Mouse (Mus musculus): ENCODE measurements at regions not wholly inside any gene's neighbourhood (a gene's known extent, or its start where the extent isn't known, plus 50 kb on each side); places are given as distances from the start of the nearest gene placed in this dataset.

DNA sequence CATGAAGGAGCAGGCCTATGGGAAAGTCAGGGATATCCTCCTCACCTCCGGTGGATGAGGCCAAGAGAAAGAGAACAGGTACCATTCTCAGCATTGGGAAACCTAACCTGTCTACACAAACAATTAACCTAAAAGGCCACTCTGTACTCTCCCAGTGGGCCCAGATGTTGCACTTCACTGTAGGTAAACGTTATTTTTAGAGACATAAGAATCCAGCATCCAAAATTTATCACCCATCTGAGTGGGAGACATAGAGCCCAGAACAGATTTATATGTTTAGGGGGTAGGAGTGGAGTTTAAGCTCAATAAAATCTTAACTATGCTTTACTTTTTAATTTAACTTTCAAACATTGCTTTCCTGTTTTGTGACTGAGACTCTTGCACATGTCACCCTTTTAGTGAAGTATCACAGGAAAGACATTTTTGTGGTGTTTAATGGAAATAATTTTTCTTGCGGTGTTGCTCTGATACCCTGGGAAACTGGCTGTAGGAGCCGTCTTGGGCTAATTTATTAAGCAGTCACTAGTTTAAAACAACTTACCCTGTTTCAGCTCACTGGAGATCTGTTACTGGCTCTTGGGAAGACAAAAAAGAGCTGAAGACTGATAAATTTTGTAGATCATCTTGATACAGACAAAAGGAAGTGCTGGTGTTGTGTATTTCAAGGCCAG is 123.9 kb upstream of the Bmp4 start:
- DNase-seq, result no peak

DNA sequence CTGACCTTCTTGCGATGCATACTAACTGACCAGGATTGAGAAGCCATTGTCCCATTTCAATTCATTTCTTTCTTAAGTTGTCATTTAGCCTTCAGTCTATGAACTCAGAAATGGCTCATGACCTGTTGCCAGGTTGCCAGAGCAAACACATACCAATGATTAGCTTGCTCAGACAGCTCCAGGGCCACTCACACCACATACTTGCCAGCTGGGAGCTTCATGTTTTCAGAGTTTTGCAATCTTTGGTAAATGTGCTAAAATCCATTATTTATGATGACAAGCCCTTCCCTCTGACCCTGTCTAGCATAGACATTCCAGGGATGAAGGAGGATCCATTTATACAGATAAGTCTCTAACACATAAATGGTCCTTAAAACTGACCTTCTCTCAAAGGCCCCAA is 121.6 kb upstream of the Bmp4 start:
- peak; percentile 10 for DNase-seq

DNA sequence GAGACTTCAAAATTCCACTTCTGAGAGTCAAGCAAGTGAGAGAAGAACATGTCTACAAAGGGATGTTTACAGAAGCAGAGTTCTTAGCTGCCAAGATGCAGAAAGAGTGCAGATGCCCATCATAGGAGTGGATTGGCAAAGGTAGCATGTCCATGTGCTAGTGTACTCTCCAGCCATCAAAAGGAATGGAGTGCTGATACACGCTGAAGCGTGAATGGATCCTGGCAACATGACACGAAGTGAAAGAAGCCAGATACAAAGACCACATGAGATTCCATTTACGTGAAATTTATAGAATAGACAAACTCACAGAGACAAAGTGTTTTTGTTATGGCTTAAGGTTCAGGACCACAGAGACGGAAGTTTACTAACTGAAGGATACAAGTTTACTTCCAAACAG is 118.4 kb upstream of the Bmp4 start:
- DNase-seq, result no peak

DNA sequence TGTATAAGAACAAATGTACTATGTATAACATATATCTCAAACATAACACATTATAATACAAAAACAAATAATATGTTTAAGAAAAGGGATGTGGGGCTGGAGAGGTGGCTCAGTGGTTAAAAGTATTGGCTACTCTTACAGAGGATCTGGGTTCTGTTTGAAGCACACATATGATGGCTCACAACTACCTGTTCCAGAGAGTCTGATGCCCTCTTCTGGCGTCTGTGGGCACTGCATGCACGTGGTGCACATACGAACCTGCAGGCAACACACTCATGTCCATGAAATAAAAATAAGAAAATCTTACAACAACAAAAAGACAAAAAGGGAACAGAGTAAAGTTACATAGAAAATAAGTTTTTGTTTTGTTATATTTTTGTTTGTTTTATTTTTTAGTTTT is 114.8 kb upstream of the Bmp4 start:
- no peak for DNase-seq

DNA sequence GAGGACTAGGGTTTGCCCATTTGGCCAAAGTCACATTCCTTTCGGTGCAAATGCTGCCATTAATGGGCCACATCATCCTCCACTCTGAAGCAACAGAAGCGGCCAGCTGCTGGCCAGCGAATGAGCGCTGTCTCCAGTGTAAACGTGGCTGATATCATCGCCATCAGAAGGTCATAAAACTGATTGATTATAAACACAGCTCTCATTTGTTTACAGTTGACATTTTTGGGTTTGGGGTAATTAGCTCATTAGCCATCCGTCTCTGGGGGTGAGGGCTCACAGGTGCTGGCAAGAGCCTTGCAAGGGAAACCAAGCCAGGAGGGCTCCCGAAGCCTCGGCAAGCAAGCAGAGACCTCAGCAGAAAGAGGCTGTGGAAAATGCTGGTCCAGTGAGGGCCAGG is 101.1 kb upstream of the Bmp4 start:
- peak; percentile 6 for DNase-seq

DNA sequence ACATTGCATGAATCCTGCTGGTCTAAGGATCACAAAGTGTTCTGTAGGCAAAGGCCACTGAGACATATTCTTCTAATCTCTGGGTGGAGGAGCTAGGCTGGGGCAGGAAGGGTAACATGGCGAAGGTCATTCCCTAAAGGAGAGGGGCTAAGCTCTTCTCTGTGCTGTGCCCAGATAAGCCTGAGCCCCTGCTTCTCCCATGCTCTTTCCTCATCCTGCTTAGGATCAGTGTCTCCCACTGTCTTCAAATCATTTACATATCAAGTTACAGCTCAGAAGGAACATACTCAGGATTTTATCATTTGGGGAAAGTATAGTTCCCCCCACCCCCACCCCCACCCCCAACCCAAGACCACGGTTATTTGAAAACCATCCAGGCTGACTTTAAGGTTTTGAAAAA is 100.7 kb upstream of the Bmp4 start:
- DNase-seq, result no peak

DNA sequence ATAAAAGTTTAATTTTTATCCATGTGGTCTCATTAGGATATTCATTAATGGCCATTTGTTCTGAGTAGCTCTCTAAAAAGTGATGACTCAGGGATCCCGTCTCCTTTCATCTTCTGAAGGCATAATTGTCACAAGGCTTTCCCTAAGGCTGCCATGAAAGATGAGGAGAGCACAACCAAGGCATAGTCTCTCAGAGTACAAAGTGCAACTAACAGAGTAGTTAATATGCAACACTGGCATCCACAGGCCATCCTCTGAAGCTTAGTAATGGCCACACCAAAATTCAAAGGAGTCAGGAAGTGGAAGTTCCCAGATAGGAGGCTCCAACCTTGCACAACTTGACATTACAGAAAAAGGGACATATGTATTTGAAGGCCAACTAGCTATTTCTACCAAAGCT is 97.1 kb upstream of the Bmp4 start:
- no peak for DNase-seq

DNA sequence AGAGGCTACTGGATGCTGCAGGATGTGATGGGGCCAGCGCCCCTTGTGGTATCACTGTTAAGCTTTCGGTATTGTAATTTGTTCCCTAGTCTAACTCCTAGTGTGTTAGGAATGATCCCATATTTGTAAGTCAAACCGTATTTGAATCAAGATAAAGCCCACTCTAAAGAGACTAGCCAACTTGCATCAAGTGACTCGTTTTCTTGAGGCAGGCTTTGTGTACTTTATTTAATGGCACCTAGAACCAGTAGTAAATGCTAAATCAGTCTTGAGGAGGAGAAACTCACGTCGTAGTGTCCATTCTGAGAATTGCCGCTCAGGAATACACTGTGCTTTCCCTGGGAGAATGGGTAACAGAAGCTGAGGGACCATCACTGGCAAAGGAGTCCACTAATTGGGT is 89.9 kb upstream of the Bmp4 start:
- DNase-seq, result no peak

DNA sequence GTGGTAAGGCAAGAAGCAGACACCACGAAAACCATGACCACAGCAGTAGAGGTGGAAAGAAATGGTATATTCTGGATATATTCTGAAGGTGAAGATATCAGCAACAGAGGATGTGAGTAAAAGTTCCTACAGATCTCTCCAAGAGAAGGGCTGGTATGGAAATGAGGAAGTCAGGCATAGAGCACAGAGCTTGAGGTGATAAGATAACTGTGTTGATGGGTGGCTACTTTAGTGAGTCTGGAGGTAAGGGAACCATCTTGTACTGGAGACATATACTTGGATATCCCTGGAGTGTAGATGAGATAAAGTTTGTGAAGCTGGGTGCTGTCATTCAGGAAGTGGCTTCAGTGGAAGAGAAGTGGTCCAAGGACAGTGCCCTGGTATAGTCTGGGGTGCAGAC is 85.5 kb upstream of the Bmp4 start:
- DNase-seq, result no peak

DNA sequence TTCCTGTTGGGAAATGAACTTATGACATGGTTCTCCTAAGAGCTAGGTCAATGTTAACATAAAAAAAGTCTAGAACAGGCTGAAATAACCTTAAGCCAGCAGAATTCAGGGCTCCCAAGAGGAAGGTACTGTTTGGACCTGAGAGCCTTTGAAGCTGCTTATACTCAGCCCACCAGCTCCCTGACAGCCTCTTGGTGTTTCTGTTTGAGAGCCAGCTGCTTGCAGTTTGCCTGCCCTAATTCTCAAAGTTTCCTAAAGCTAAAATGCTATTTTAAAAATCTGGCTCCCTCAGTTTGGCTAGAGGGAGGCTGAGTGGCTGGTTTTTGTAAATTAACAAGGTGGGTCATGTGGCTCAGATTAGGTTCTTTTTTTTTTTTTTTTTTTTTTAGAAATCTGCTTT is 72.5 kb upstream of the Bmp4 start:
- peak; percentile 21 for DNase-seq

DNA sequence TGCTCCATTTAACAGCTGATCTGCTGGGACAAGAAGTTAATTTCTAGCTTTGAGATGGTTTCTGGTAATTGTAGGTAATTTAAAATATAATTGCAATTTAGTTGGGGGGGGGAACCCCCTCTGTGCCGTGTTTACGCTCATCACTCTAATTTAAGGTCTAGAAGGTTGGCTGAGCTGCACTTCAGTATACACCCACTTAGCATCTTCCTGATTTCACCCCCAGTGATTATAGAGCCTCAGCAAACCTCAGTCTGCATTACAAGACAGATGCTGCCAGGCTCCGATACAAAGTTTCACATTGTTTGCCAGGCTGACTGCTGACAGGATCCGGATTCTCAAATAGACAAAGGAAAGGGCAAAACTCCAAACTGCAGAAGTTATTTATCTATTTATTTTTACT is 71.5 kb upstream of the Bmp4 start:
- no peak for DNase-seq

DNA sequence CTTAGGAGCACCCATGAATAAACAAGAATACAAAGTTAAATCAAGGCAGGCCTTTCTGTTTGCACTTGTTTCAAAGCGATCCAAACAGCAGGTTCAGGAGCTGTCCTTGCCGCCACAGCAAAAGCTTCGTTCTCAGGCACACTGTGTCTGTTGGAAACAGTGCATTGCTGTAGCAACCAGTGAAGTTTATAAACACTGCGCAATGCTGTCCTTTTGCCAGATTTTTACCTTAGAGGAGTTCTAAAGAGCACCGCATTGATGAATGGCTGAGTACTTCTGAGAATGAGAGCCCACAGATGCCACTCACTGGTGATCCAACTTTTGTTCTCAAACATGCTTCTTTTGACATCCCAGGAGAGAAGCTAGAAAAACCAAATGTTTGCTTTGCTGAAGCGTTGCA is 64.0 kb upstream of the Bmp4 start:
- peak; percentile 20 for DNase-seq

DNA sequence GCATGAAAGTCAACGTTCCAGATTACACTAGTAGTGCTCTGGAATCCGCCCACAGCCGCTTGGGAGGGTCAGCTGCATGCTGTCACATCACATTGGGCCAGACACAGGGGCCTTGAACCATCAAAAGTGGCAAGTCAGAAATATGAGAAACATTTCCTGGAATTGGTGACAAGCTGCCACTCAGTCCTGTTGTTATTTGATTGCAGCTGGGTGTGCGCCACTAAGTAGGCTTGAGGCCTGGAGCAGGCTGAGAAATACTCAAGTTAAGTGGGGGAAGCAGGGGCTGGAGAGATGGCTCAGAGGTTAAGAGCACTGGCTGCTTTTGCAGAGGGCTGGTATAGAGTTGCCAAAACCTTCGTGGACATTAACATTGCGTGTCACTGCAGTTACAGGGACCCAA is 51.2 kb upstream of the Bmp4 start:
- DNase-seq, result peak; percentile 52
